Mouse (Mus musculus) ES-Bruce4 (cell line): ENCODE data around the gene Atcay.

ENCODE experiments used
- CTCF ChIP-seq: IDR thresholded peaks from one replicate; pipeline ENCODE4 v1.8.1; 2011; ENCODE audit warnings: low read depth, low read length
- POLR2A ChIP-seq: IDR thresholded peaks from one replicate; pipeline ENCODE4 v1.8.1; 2011; ENCODE audit warnings: low read length; ENCODE audit not compliant: insufficient read depth

DNA sequence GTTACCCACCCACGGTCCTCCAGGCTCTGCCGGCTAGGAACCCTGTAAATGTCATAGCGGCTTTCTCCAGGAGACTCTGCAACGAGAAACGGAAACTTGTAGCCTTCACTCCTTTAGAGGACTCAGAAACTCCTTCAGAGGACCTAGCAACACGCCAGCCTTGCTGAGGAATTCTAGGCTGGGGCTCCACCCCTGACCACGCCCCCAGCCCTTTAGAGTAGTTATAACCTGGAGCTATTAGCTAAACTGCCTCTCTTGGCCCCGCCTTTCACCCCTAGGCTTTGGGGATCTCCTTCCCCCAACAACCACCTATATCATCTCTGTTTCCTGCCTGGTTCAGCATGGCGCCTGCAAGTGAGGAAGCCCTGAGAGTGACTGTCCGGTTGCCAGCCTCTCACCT is 48.9 kb upstream of the Atcay start:
- TF ChIP-seq POLR2A (no peak), CTCF (no peak)
